Mouse (Mus musculus) MEL (cell line): ENCODE data around the gene Klk1.

ENCODE experiments used
- CTCF ChIP-seq, 3 experiments: IDR thresholded peaks in 2 of 3; conservative IDR thresholded peaks in 1 of 3; 2 replicates each; pipeline ENCODE4 v1.5.1; 2011 to 2012; ENCODE audit warnings: low read length in 3 of 3, low read depth in 2 of 3, mild to moderate bottlenecking in 2 of 3, improper control_type of control experiment in 1 of 3, inconsistent platforms in 1 of 3, mixed read lengths in 1 of 3, moderate library complexity in 1 of 3; ENCODE audit not compliant: control insufficient read depth in 1 of 3, insufficient read depth in 1 of 3, poor library complexity in 1 of 3, severe bottlenecking in 1 of 3
- SMC3 ChIP-seq: IDR thresholded peaks from 2 replicates; pipeline ENCODE4 v1.6.1; 2011; ENCODE audit warnings: low read depth, low read length, improper control_type of control experiment

- TF ChIP-seq CTCF (IDR thresholded peaks at IDR 0.05 in 2 of 3, conservative IDR thresholded peaks at IDR 0.05 in 1 of 3; ENCODE audit: control insufficient read depth in 1 of 3, insufficient read depth in 1 of 3, low read depth in 2 of 3, low read length in 3 of 3, poor library complexity in 1 of 3, severe bottlenecking in 1 of 3), result no peak
- no peak for TF ChIP-seq SMC3
Measured at GRCm38 (mm10) chr7:44257278-44257677, 32.1 kb downstream of the Klk1 start, which contains the start of gene Acp4.
